Mouse (Mus musculus) heart, postnatal 4 days (tissue): Measurements from ENCODE around the gene Nfyb. TPM values are rescaled to one million over a fixed set of nuclear protein-coding genes. Genes with fewer than 3 reads are reported as not detected.

ENCODE experiments used
- DNase-seq: peaks from one replicate; pipeline ENCODE4 v3.0.0; 2021
- total RNA-seq, 2 experiments: library from RNA; stranded (reverse); gene quantifications; 2 replicates each; pipeline ENCODE4 v1.2.3; 2021

The Nfyb gene
- 10 to 100 TPM; 23.2 to 24.9 TPM for total RNA-seq

GRCm38 (mm10) chr10:82763840-82764631 is at the start of gene Nfyb:
Nfyb (minus strand) TSS chr10:82764144.
- peak; percentile 98 for DNase-seq

GRCm38 (mm10) chr10:82811855-82812431 is 48.0 kb upstream of the Nfyb start:
- peak; percentile 83 for DNase-seq

- DNase-seq = no peak
These were observed 45.4 kb upstream of the Nfyb start for GRCm38 (mm10) chr10:82809352-82809751.

GRCm38 (mm10) chr10:82808891-82809290 is 44.9 kb upstream of the Nfyb start:
- no peak for DNase-seq

GRCm38 (mm10) chr10:82808155-82808554 is 44.2 kb upstream of the Nfyb start:
- DNase-seq = no peak

- peak; percentile 32 for DNase-seq
These were observed 43.3 kb upstream of the Nfyb start for GRCm38 (mm10) chr10:82807238-82807637.

GRCm38 (mm10) chr10:82806414-82806813 is 42.5 kb upstream of the Nfyb start:
- no peak for DNase-seq

- DNase-seq = no peak
These were observed 41.2 kb upstream of the Nfyb start for GRCm38 (mm10) chr10:82805111-82805510.

- no peak for DNase-seq
These were observed 40.5 kb upstream of the Nfyb start for GRCm38 (mm10) chr10:82804396-82804795.

GRCm38 (mm10) chr10:82800094-82800493 is 36.1 kb upstream of the Nfyb start:
- no peak for DNase-seq

- DNase-seq = no peak
These were observed 34.5 kb upstream of the Nfyb start for GRCm38 (mm10) chr10:82798312-82798933.

- DNase-seq = no peak
These were observed 33.2 kb upstream of the Nfyb start for GRCm38 (mm10) chr10:82797119-82797491.

- no peak for DNase-seq
These were observed 32.7 kb upstream of the Nfyb start for GRCm38 (mm10) chr10:82796471-82797118.

- no peak for DNase-seq
These were observed 31.8 kb upstream of the Nfyb start for GRCm38 (mm10) chr10:82795767-82796166.

- DNase-seq = peak; percentile 67
These were observed 31.3 kb upstream of the Nfyb start for GRCm38 (mm10) chr10:82795071-82795731.

GRCm38 (mm10) chr10:82792311-82792710 is 28.4 kb upstream of the Nfyb start:
- no peak for DNase-seq

GRCm38 (mm10) chr10:82791713-82792112 is 27.8 kb upstream of the Nfyb start:
- DNase-seq = no peak

GRCm38 (mm10) chr10:82790504-82790903 is 26.6 kb upstream of the Nfyb start:
- no peak for DNase-seq

GRCm38 (mm10) chr10:82789181-82789580 is 25.2 kb upstream of the Nfyb start:
- no peak for DNase-seq

- DNase-seq = no peak
These were observed 18.5 kb upstream of the Nfyb start for GRCm38 (mm10) chr10:82782472-82782871.

GRCm38 (mm10) chr10:82780816-82781215 is 16.9 kb upstream of the Nfyb start:
- no peak for DNase-seq

- no peak for DNase-seq
These were observed 16.4 kb upstream of the Nfyb start for GRCm38 (mm10) chr10:82780322-82780721.

GRCm38 (mm10) chr10:82779831-82780230 is 15.9 kb upstream of the Nfyb start:
- DNase-seq = no peak
